Mouse (Mus musculus): ENCODE measurements around the gene Rdh19. TPM values are rescaled to one million over a fixed set of nuclear protein-coding genes. Genes with fewer than 3 reads are reported as not detected.

The Rdh19 gene
- polyA plus RNA-seq, 1 experiment, result not detected

DNA sequence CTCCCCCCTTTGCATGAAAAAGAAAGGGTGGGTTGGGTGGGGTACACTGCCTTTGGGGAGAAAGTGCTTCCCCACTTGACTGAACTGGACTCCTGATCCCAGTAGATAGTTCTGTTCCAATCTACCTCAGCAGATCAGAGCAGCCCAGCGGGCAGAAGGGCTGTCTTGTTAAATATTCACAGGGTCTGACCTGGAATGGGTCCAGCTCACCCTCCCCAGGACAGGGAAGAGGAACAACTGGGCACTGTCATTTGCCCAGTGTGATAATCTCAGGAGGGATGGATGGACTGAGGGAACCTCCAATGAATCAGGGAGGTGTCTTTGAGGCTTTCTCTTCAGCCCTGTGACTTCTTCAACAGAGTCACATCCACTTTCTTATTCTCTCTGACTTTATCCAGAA, 1.6 kb upstream of the Rdh19 start:
- TF ChIP-seq CTCF (IDR thresholded peaks at IDR 0.05; ENCODE audit: control insufficient read depth, insufficient read depth, insufficient read length) (no peak), MAX (IDR thresholded peaks at IDR 0.05) (no peak), MYOG (IDR thresholded peaks at IDR 0.05; ENCODE audit: control insufficient read depth, extremely low read depth, insufficient read length) (no peak), USF1 (IDR thresholded peaks at IDR 0.05; ENCODE audit: low read depth) (no peak), FOSL1 (IDR thresholded peaks at IDR 0.05; ENCODE audit: insufficient read depth, low read length, poor library complexity, severe bottlenecking) (no peak), CEBPB (IDR thresholded peaks at IDR 0.05; ENCODE audit: low read depth) (no peak), MYOD1 (IDR thresholded peaks at IDR 0.05; ENCODE audit: control insufficient read depth, insufficient read length, low read depth) (no peak)
- H3ac ChIP-seq (ENCODE audit: control insufficient read depth, insufficient read length, low read depth), result no peak overlapping the region
- H3K79me2 ChIP-seq (ENCODE audit: control insufficient read depth, insufficient read depth), result no peaks in the 10 kb centered on the region
- no peaks in the 10 kb centered on the region for H3K79me3 ChIP-seq (ENCODE audit: low read depth)
- peaks cover 16% of the 10 kb centered on the region for H3K27me3 ChIP-seq (ENCODE audit: control insufficient read depth, insufficient read depth, insufficient read length)
- H3K36me3 ChIP-seq (ENCODE audit: control insufficient read depth, insufficient read depth), result no peaks in the 10 kb centered on the region
- no peak overlapping the region for H3K4me3 ChIP-seq (ENCODE audit: insufficient read depth, poor library complexity, severe bottlenecking)

DNA sequence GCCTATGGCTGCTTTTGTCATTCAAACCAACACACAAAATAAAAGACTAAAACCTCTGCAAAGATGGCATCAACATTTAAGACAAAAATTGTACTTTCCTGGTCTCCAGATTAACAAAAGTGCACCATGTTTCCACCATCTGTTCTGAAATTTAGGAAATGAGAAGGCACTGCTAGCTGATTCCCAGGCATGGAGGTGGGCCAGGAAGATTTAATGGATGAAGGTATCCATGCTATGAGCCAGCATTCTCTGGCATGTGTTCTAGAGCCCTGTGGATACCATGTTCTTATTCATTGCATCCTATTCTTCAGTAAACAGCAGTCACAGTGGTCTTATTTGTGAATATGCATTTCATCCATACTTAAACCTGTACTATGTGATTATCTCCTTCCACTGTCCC, 6.6 kb downstream of the Rdh19 start:
- H3K79me2 ChIP-seq (ENCODE audit: control insufficient read depth, insufficient read depth), result no peaks in the 10 kb centered on the region
- peaks cover 5% of the 10 kb centered on the region for H3K27me3 ChIP-seq (ENCODE audit: control insufficient read depth, insufficient read depth, insufficient read length)
- no peak overlapping the region for H3ac ChIP-seq (ENCODE audit: control insufficient read depth, insufficient read length, low read depth)
- no peak overlapping the region for H3K4me3 ChIP-seq (ENCODE audit: insufficient read depth, poor library complexity, severe bottlenecking)
- TF ChIP-seq USF1 (IDR thresholded peaks at IDR 0.05; ENCODE audit: low read depth) (no peak), MYOG (IDR thresholded peaks at IDR 0.05; ENCODE audit: control insufficient read depth, extremely low read depth, insufficient read length) (no peak), FOSL1 (IDR thresholded peaks at IDR 0.05; ENCODE audit: insufficient read depth, low read length, poor library complexity, severe bottlenecking) (no peak), CEBPB (IDR thresholded peaks at IDR 0.05; ENCODE audit: low read depth) (no peak), MAX (IDR thresholded peaks at IDR 0.05) (no peak), MYOD1 (IDR thresholded peaks at IDR 0.05; ENCODE audit: control insufficient read depth, insufficient read length, low read depth) (no peak), CTCF (IDR thresholded peaks at IDR 0.05; ENCODE audit: control insufficient read depth, insufficient read depth, insufficient read length) (no peak)
- H3K36me3 ChIP-seq (ENCODE audit: control insufficient read depth, insufficient read depth), result no peaks in the 10 kb centered on the region
- H3K79me3 ChIP-seq (ENCODE audit: low read depth), result no peaks in the 10 kb centered on the region

DNA sequence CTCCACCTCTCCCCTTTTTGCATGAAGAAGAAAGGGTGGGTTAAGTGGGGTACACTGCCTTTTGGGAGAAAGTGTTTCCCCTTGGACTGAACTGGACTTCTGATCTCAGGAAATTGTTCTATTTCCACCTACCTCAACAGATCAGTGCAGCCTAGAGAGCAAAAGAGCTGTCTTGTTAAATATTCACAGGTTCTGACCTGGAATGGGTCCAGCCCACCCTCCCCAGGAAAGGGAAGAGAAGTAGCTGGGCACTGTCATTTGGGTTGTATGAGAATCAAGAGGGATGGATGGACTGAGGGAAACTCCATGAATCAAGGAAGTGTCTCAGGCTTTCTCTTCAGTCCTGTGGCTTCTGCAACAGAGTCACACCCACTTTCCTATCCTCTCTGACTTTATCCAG, 15.2 kb downstream of the Rdh19 start:
- Histone ChIP-seq H3K36me3 (ENCODE audit: control insufficient read depth, insufficient read depth) (no peaks in the 10 kb centered on the region), H3K27me3 (ENCODE audit: control insufficient read depth, insufficient read depth, insufficient read length) (peaks cover 6% of the 10 kb centered on the region), H3K79me2 (ENCODE audit: control insufficient read depth, insufficient read depth) (no peaks in the 10 kb centered on the region), H3K79me3 (ENCODE audit: low read depth) (no peaks in the 10 kb centered on the region), H3ac (ENCODE audit: control insufficient read depth, insufficient read length, low read depth) (no peak overlapping the region), H3K4me3 (ENCODE audit: insufficient read depth, poor library complexity, severe bottlenecking) (no peak overlapping the region)
- TF ChIP-seq CEBPB (IDR thresholded peaks at IDR 0.05; ENCODE audit: low read depth), result no peak
- TF ChIP-seq MYOG (IDR thresholded peaks at IDR 0.05; ENCODE audit: control insufficient read depth, extremely low read depth, insufficient read length), result no peak
- no peak for TF ChIP-seq MYOD1 (IDR thresholded peaks at IDR 0.05; ENCODE audit: control insufficient read depth, insufficient read length, low read depth)
- TF ChIP-seq CTCF (IDR thresholded peaks at IDR 0.05; ENCODE audit: control insufficient read depth, insufficient read depth, insufficient read length), result no peak
- no peak for TF ChIP-seq USF1 (IDR thresholded peaks at IDR 0.05; ENCODE audit: low read depth)
- TF ChIP-seq FOSL1 (IDR thresholded peaks at IDR 0.05; ENCODE audit: insufficient read depth, low read length, poor library complexity, severe bottlenecking), result no peak
- no peak for TF ChIP-seq MAX (IDR thresholded peaks at IDR 0.05)

DNA sequence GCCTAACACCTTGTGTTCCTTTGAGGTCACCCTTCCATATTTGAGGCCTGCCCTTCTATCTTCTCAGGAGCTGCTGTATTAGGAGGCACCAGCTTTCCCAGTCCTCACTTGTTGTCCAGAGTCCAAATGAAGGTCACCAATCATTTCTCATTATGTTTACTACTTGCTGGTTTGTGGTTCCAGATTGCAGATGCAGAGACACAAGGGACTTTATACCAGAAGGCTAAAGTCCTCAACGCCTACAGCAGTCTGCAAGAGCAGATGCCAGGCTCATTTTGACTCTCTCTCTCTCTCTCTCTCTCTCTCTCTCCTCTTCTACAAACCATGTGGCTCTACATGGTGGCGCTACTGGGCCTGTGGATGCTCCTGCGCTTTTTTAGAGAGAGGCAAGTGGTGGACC, 16.5 kb downstream of the Rdh19 start, which contains the start of gene Rdh16f2:
TSS of gene Rdh16f2 (plus strand) at position 243 of the 400 bp plus-strand sequence.
- no peaks in the 10 kb centered on the region for H3K79me3 ChIP-seq (ENCODE audit: low read depth)
- no peaks in the 10 kb centered on the region for H3K36me3 ChIP-seq (ENCODE audit: control insufficient read depth, insufficient read depth)
- no peak within 1 kb of the TSS for H3K4me3 ChIP-seq (ENCODE audit: insufficient read depth, poor library complexity, severe bottlenecking)
- H3K79me2 ChIP-seq (ENCODE audit: control insufficient read depth, insufficient read depth), result no peaks in the 10 kb centered on the region
- peaks cover 3% of the 10 kb centered on the region for H3K27me3 ChIP-seq (ENCODE audit: control insufficient read depth, insufficient read depth, insufficient read length)
- no peak within 1 kb of the TSS for H3ac ChIP-seq (ENCODE audit: control insufficient read depth, insufficient read length, low read depth)
- TF ChIP-seq MYOG (IDR thresholded peaks at IDR 0.05; ENCODE audit: control insufficient read depth, extremely low read depth, insufficient read length), result no peak
- no peak for TF ChIP-seq MAX (IDR thresholded peaks at IDR 0.05)
- TF ChIP-seq MYOD1 (IDR thresholded peaks at IDR 0.05; ENCODE audit: control insufficient read depth, insufficient read length, low read depth), result no peak
- TF ChIP-seq FOSL1 (IDR thresholded peaks at IDR 0.05; ENCODE audit: insufficient read depth, low read length, poor library complexity, severe bottlenecking), result no peak
- no peak for TF ChIP-seq CEBPB (IDR thresholded peaks at IDR 0.05; ENCODE audit: low read depth)
- no peak for TF ChIP-seq CTCF (IDR thresholded peaks at IDR 0.05; ENCODE audit: control insufficient read depth, insufficient read depth, insufficient read length)
- TF ChIP-seq USF1 (IDR thresholded peaks at IDR 0.05; ENCODE audit: low read depth), result no peak

DNA sequence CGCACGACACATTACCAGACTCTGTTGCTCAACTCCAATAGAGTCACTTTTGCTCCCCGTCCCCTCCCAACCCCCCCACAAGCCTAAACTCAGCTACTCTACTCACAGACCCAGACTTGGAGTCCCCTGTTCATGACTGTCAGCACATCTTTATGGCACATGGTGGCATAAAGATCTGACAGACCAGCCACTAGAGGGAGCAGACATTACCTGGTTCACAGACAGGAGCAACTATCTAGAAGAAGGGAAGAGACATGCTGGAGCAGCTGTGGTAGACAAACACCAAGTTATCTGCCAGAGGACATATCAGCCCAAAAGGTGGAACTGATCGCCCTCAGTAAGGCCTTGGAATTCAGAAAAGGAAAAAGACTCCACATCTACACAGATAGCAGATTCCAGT, 22.8 kb downstream of the Rdh19 start:
- H3K36me3 ChIP-seq (ENCODE audit: control insufficient read depth, insufficient read depth), result no peaks in the 10 kb centered on the region
- peaks cover 3% of the 10 kb centered on the region for H3K27me3 ChIP-seq (ENCODE audit: control insufficient read depth, insufficient read depth, insufficient read length)
- TF ChIP-seq MYOG (IDR thresholded peaks at IDR 0.05; ENCODE audit: control insufficient read depth, extremely low read depth, insufficient read length), result no peak
- TF ChIP-seq FOSL1 (IDR thresholded peaks at IDR 0.05; ENCODE audit: insufficient read depth, low read length, poor library complexity, severe bottlenecking), result no peak
- no peak for TF ChIP-seq MAX (IDR thresholded peaks at IDR 0.05)
- no peak for TF ChIP-seq CEBPB (IDR thresholded peaks at IDR 0.05; ENCODE audit: low read depth)
- TF ChIP-seq MYOD1 (IDR thresholded peaks at IDR 0.05; ENCODE audit: control insufficient read depth, insufficient read length, low read depth), result no peak
- no peak for TF ChIP-seq USF1 (IDR thresholded peaks at IDR 0.05; ENCODE audit: low read depth)
- no peak for TF ChIP-seq CTCF (IDR thresholded peaks at IDR 0.05; ENCODE audit: control insufficient read depth, insufficient read depth, insufficient read length)
- no peaks in the 10 kb centered on the region for H3K79me3 ChIP-seq (ENCODE audit: low read depth)
- H3K4me3 ChIP-seq (ENCODE audit: insufficient read depth, poor library complexity, severe bottlenecking), result no peak overlapping the region
- no peaks in the 10 kb centered on the region for H3K79me2 ChIP-seq (ENCODE audit: control insufficient read depth, insufficient read depth)
- no peak overlapping the region for H3ac ChIP-seq (ENCODE audit: control insufficient read depth, insufficient read length, low read depth)

DNA sequence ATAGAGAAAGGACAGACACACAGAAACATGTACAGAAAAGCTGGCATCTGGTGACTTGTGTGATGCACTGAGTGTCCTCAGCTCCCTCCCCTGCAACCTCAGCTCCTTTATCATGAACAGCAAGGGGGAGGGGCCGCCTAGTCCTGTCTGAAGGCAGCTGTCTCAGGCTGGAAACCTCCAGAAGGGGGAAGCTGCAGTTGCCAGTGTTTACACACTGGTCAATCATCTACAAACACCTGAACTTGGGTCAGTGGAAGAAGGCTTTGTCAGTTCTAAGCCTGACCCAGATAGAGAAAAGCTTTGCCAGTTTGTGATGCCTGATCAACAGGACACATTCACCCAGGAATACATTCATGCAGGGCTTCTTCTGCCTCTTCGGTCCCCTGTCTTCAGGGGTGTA, 28.0 kb downstream of the Rdh19 start:
- Histone ChIP-seq H3K4me3 (ENCODE audit: insufficient read depth, poor library complexity, severe bottlenecking) (no peak overlapping the region), H3K36me3 (ENCODE audit: control insufficient read depth, insufficient read depth) (no peaks in the 10 kb centered on the region), H3K79me2 (ENCODE audit: control insufficient read depth, insufficient read depth) (no peaks in the 10 kb centered on the region), H3K79me3 (ENCODE audit: low read depth) (no peaks in the 10 kb centered on the region), H3ac (ENCODE audit: control insufficient read depth, insufficient read length, low read depth) (no peak overlapping the region), H3K27me3 (ENCODE audit: control insufficient read depth, insufficient read depth, insufficient read length) (peaks cover 3% of the 10 kb centered on the region)
- no peak for TF ChIP-seq MYOD1 (IDR thresholded peaks at IDR 0.05; ENCODE audit: control insufficient read depth, insufficient read length, low read depth)
- no peak for TF ChIP-seq USF1 (IDR thresholded peaks at IDR 0.05; ENCODE audit: low read depth)
- no peak for TF ChIP-seq CEBPB (IDR thresholded peaks at IDR 0.05; ENCODE audit: low read depth)
- no peak for TF ChIP-seq FOSL1 (IDR thresholded peaks at IDR 0.05; ENCODE audit: insufficient read depth, low read length, poor library complexity, severe bottlenecking)
